Mouse (Mus musculus) adipocyte (in vitro differentiated cells): Measurements from ENCODE around the gene Plxnb2.
A peak's percentile ranks its signal among the peaks of the same experiment; 100 is the strongest.

Experiments used
- DNase-seq: peaks from one replicate; pipeline ENCODE4 v3.0.0-alpha.2; 2016; ENCODE audit warnings: low spot score

Plxnb2 gene

GRCm38 (mm10) chr15:89126622-89127021, 54.0 kb downstream of the Plxnb2 start:
- DNase-seq: no peak

- DNase-seq: no peak
Measured at GRCm38 (mm10) chr15:89125351-89125750, 55.2 kb downstream of the Plxnb2 start.

GRCm38 (mm10) chr15:89124312-89124711, 56.3 kb downstream of the Plxnb2 start:
- DNase-seq: no peak

GRCm38 (mm10) chr15:89123595-89123994, 57.0 kb downstream of the Plxnb2 start:
- DNase-seq: no peak

GRCm38 (mm10) chr15:89122649-89123366, 57.8 kb downstream of the Plxnb2 start, which contains the start of gene Tubgcp6:
TSS of gene Tubgcp6 (minus strand) at chr15:89123112.
- DNase-seq: peak; percentile 92

GRCm38 (mm10) chr15:89118007-89118406, 62.6 kb downstream of the Plxnb2 start:
- DNase-seq: no peak

GRCm38 (mm10) chr15:89110147-89110546, 70.4 kb downstream of the Plxnb2 start:
- DNase-seq: peak; percentile 69

- DNase-seq: no peak
Measured at GRCm38 (mm10) chr15:89106976-89107375, 73.6 kb downstream of the Plxnb2 start.

GRCm38 (mm10) chr15:89106073-89106472, 74.5 kb downstream of the Plxnb2 start:
- no peak for DNase-seq
